Mouse (Mus musculus): ENCODE measurements at regions not wholly inside any gene's neighbourhood (a gene's known extent, or its start where the extent isn't known, plus 50 kb on each side); places are given as distances from the start of the nearest gene placed in this dataset.

- TF ChIP-seq GATA1 (IDR thresholded peaks at IDR 0.05; ENCODE audit: borderline replicate concordance, low read length) (no peak), FLI1 (IDR thresholded peaks at IDR 0.05; ENCODE audit: low read length) (no peak)
Measured at GRCm38 (mm10) chr5:81893358-81893757, 873.4 kb downstream of the Adgrl3 start.
